Mouse (Mus musculus): ENCODE measurements at regions not wholly inside any gene's neighbourhood (a gene's known extent, or its start where the extent isn't known, plus 50 kb on each side); places are given as distances from the start of the nearest gene placed in this dataset.

DNA sequence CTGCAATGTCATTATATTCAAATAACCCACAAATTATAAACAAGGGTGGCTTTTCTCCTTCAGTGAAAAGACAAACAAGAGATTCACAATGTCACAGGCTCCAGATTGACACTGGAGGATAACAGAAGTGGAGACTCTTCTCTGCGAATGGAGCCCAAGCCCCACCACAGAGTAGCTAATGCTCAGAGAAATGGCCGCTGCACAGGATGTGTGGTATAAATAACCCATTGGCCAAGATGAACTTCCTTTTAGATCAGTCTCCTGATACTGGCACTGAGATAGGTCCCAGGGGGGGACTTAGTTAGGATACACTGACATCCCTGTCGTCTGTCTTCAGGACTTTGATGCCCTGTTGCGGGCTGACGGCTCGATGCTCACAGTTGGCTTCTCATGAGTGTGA lies 225.3 kb upstream of the Runx1 start:
- Histone ChIP-seq H3K4me1 (ENCODE audit: control insufficient read depth, insufficient read depth, low read length) (no peaks in the 10 kb centered on the region), H3K4me3 (ENCODE audit: insufficient read depth, low read length) (no peak overlapping the region), H3K27ac (ENCODE audit: insufficient read depth, low read length) (no peak overlapping the region)
- TF ChIP-seq POLR2A (IDR thresholded peaks at IDR 0.05; ENCODE audit: low read depth, low read length) (no peak), CTCF (IDR thresholded peaks at IDR 0.05; ENCODE audit: borderline replicate concordance, insufficient read depth, low read length) (no peak)

DNA sequence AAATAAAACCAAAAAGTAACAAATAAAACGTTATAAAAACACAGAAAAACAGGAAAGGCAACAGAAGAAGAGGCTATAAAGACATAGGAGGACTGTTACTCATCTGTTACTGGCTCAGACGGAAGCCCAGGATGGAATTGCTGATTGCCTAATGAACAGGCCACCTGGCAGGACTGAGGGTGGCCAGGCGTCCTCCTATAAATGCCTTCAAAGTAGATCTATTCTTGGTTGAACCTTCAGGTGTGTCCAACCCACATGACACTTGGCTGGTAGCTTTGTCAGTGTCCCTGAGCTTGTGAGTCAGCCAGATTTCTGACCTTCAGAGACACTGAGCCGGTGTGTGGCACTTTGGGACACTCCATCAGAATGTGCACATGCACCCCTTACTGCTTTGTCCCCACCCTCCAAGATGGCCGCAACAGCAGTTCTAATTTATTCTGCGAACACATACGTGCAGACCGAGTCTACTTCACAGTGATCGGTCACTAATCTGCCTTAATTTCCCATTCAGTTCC lies 222.5 kb upstream of the Runx1 start:
- TF ChIP-seq CTCF (IDR thresholded peaks at IDR 0.05; ENCODE audit: borderline replicate concordance, insufficient read depth, low read length): no peak
- TF ChIP-seq POLR2A (IDR thresholded peaks at IDR 0.05; ENCODE audit: low read depth, low read length): no peak
- Histone ChIP-seq H3K27ac (ENCODE audit: insufficient read depth, low read length) (no peak overlapping the region), H3K4me3 (ENCODE audit: insufficient read depth, low read length) (no peak overlapping the region), H3K4me1 (ENCODE audit: control insufficient read depth, insufficient read depth, low read length) (no peaks in the 10 kb centered on the region)

GRCm38 (mm10) chr16:93047594-93047993 lies 221.6 kb upstream of the Runx1 start:
- no peak for TF ChIP-seq CTCF (IDR thresholded peaks at IDR 0.05; ENCODE audit: borderline replicate concordance, insufficient read depth, low read length)
- TF ChIP-seq POLR2A (IDR thresholded peaks at IDR 0.05; ENCODE audit: low read depth, low read length): no peak
- Histone ChIP-seq H3K4me1 (ENCODE audit: control insufficient read depth, insufficient read depth, low read length) (no peaks in the 10 kb centered on the region), H3K27ac (ENCODE audit: insufficient read depth, low read length) (no peak overlapping the region)

GRCm38 (mm10) chr16:93046221-93046620 lies 220.3 kb upstream of the Runx1 start:
- no peaks in the 10 kb centered on the region for H3K4me1 ChIP-seq (ENCODE audit: control insufficient read depth, insufficient read depth, low read length)
- no peak overlapping the region for H3K4me3 ChIP-seq (ENCODE audit: insufficient read depth, low read length)
- no peak for TF ChIP-seq POLR2A (IDR thresholded peaks at IDR 0.05; ENCODE audit: low read depth, low read length)
- H3K27ac ChIP-seq (ENCODE audit: insufficient read depth, low read length): no peak overlapping the region

More at GRCm38 (mm10) chr16:93047594-93047993, 221.6 kb upstream of the Runx1 start:
- no peak overlapping the region for H3K4me3 ChIP-seq (ENCODE audit: insufficient read depth, low read length)

- TF ChIP-seq POLR2A (IDR thresholded peaks at IDR 0.05; ENCODE audit: low read depth, low read length): no peak
- TF ChIP-seq CTCF (IDR thresholded peaks at IDR 0.05; ENCODE audit: borderline replicate concordance, insufficient read depth, low read length): no peak
- H3K4me1 ChIP-seq (ENCODE audit: control insufficient read depth, insufficient read depth, low read length): no peaks in the 10 kb centered on the region
- no peak overlapping the region for H3K27ac ChIP-seq (ENCODE audit: insufficient read depth, low read length)
- no peak overlapping the region for H3K4me3 ChIP-seq (ENCODE audit: insufficient read depth, low read length)
Observed at GRCm38 (mm10) chr16:93043355-93043754, 217.4 kb upstream of the Runx1 start.

DNA sequence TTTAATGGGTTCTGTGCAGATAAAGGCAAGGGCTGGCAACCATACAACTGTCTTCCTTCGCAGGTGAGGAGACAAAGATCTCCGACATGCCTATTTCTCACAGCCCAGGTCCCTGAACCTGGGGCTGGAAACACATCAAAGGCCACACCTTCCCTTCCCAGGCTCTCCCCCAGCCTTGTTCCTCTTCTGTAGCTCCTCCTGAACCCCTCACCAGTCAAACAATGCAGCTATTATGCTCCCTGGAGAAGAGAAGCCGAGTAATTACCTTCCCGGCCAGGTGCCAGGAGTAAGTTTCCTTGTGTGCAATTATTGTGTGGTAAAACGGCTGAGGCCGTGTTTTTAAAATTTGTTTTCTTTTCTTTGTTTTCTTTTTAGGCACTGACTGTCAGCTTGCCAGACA lies 217.0 kb upstream of the Runx1 start:
- H3K27ac ChIP-seq (ENCODE audit: insufficient read depth, low read length): no peak overlapping the region
- no peak overlapping the region for H3K4me3 ChIP-seq (ENCODE audit: insufficient read depth, low read length)
- no peaks in the 10 kb centered on the region for H3K4me1 ChIP-seq (ENCODE audit: control insufficient read depth, insufficient read depth, low read length)
- no peak for TF ChIP-seq CTCF (IDR thresholded peaks at IDR 0.05; ENCODE audit: borderline replicate concordance, insufficient read depth, low read length)
- no peak for TF ChIP-seq POLR2A (IDR thresholded peaks at IDR 0.05; ENCODE audit: low read depth, low read length)

DNA sequence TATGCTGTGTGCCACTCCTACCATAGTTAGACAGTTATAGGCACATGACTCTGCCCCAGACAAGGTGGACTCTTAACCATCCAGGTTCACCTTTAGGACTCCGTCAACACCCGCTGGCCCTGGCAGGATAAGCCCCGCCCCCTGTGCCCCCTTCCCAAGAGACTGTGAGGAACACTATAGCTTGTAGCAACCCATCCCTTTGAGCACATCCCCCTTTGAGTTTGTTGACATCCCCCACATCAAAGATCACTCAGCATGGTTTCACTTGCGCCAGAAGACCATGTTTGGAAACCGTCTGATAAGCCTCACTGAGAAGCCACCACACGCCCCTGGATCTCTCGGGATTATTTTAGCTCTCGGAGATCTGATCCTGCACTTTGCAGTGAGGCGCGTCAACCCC lies 216.5 kb upstream of the Runx1 start:
- no peak overlapping the region for H3K4me3 ChIP-seq (ENCODE audit: insufficient read depth, low read length)
- H3K27ac ChIP-seq (ENCODE audit: insufficient read depth, low read length): no peak overlapping the region
- no peaks in the 10 kb centered on the region for H3K4me1 ChIP-seq (ENCODE audit: control insufficient read depth, insufficient read depth, low read length)
- TF ChIP-seq POLR2A (IDR thresholded peaks at IDR 0.05; ENCODE audit: low read depth, low read length) (no peak), CTCF (IDR thresholded peaks at IDR 0.05; ENCODE audit: borderline replicate concordance, insufficient read depth, low read length) (no peak)

DNA sequence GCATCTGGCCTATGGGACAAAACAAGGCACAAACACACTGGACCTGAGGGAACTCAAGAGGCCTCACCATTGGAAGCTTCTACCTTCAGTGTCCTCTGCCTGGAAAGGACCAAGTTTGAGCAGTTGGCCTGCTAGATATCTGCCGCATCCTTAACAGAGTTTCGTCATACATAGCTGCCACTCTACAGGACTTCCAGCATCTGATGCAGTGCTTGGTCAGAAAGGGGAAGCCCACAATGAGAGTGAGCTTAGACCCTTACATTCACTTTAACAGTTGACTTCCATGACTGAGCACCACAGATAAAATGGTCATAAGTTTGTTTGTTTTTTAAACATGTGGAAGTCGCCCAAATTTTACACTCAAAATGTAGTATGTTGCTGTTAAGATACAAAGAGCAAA lies 215.9 kb upstream of the Runx1 start:
- TF ChIP-seq POLR2A (IDR thresholded peaks at IDR 0.05; ENCODE audit: low read depth, low read length) (no peak), CTCF (IDR thresholded peaks at IDR 0.05; ENCODE audit: borderline replicate concordance, insufficient read depth, low read length) (no peak)
- Histone ChIP-seq H3K4me3 (ENCODE audit: insufficient read depth, low read length) (no peak overlapping the region), H3K27ac (ENCODE audit: insufficient read depth, low read length) (no peak overlapping the region), H3K4me1 (ENCODE audit: control insufficient read depth, insufficient read depth, low read length) (no peaks in the 10 kb centered on the region)

DNA sequence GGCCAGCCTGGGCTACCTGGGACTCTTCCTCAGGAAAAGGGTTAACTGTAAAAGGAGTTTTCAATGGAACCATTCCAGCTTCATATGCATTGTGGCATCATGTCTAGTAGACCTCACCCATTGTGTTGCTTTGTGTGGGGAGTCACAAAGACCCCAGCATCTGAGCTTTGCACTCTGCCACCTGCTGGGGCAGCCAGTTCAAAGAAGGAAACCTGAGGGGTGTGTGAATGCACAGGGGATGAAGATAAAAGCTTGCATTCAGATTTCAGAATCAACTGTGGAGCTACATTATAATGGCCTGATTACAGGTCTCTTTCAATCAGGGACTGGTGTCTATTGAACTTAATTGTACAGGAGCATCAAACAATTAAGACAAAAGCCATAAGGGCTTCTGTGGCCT lies 215.4 kb upstream of the Runx1 start:
- Histone ChIP-seq H3K4me1 (ENCODE audit: control insufficient read depth, insufficient read depth, low read length) (no peaks in the 10 kb centered on the region), H3K4me3 (ENCODE audit: insufficient read depth, low read length) (no peak overlapping the region), H3K27ac (ENCODE audit: insufficient read depth, low read length) (no peak overlapping the region)
- no peak for TF ChIP-seq CTCF (IDR thresholded peaks at IDR 0.05; ENCODE audit: borderline replicate concordance, insufficient read depth, low read length)
- TF ChIP-seq POLR2A (IDR thresholded peaks at IDR 0.05; ENCODE audit: low read depth, low read length): no peak

DNA sequence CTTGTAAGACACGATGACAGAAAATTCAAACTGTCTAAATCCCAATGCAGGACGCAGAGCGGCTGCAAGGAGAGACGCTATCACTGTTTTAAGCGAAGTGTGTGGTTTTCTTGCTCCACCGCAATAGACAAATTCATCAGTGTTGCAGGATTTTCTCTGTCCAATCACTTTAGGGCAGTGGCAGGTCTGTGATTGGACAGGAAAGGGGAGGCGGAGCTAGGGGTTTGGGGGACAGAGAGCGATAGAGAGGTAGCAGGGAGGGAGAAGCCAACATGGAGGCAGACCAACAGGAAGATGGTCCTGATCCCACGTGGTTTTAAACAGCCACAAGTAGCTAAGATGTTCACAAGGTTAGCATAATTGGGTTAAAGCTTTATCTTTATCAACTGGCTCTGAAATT lies 209.7 kb upstream of the Runx1 start:
- Histone ChIP-seq H3K27ac (ENCODE audit: insufficient read depth, low read length) (no peak overlapping the region), H3K4me3 (ENCODE audit: insufficient read depth, low read length) (no peak overlapping the region), H3K4me1 (ENCODE audit: control insufficient read depth, insufficient read depth, low read length) (no peaks in the 10 kb centered on the region)
- TF ChIP-seq CTCF (IDR thresholded peaks at IDR 0.05; ENCODE audit: borderline replicate concordance, insufficient read depth, low read length) (no peak), POLR2A (IDR thresholded peaks at IDR 0.05; ENCODE audit: low read depth, low read length) (no peak)

DNA sequence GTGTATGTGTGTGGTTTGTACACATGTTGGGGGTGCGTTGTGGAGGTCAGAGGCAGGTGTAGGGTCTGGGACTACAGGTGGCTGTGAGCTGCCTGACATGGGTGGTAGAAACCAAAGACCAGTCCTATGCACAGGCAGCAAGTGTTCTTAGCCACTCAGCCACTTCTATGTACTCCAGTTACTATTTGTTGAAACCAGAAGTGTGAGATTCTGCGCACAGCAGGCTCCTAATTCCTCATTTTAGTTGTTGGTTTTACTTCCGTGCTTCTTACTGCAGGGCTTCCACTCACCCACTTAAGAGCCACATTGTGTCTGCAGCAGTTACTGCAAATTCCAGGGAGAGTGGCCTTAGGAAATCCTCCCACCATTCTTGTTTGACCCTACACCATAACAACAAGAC lies 208.0 kb upstream of the Runx1 start:
- no peak overlapping the region for H3K4me3 ChIP-seq (ENCODE audit: insufficient read depth, low read length)
- no peak overlapping the region for H3K27ac ChIP-seq (ENCODE audit: insufficient read depth, low read length)
- H3K4me1 ChIP-seq (ENCODE audit: control insufficient read depth, insufficient read depth, low read length): no peaks in the 10 kb centered on the region
- TF ChIP-seq POLR2A (IDR thresholded peaks at IDR 0.05; ENCODE audit: low read depth, low read length) (no peak), CTCF (IDR thresholded peaks at IDR 0.05; ENCODE audit: borderline replicate concordance, insufficient read depth, low read length) (no peak)

Measured in embryonic fibroblast, embryonic 13.5 days (primary cell).